Mouse (Mus musculus) stomach, postnatal 0 days (tissue): ENCODE measurements around the gene Lig1. TPM values are rescaled to one million over a fixed set of nuclear protein-coding genes. Genes with fewer than 3 reads are reported as not detected.
"Not testable (repeated sequence)": the region's sequence is repeated elsewhere in the genome, so short reads cannot be mapped to it uniquely, and the experiment has no call there.

ENCODE experiments used
- ATAC-seq: fragments of 200-750 bp; cut with Nextera tagmentation; 2 replicates; pipeline ENCODE4 v1.8.0; 2017; ENCODE audit not compliant: low FRiP score, low TSS enrichment
- DNase-seq: peaks from one replicate; pipeline ENCODE4 v3.0.0-alpha.2; 2016; ENCODE audit warnings: low spot score
- H3K27ac ChIP-seq: fragments of 300-500 bp; sonication (generic); replicated peaks from 2 replicates; pipeline ENCODE4 v1.5.1; 2014; ENCODE audit warnings: mild to moderate bottlenecking, control low read depth
- H3K27me3 ChIP-seq: fragments of 300-500 bp; sonication (generic); 2 replicates; pipeline ENCODE4 v1.6.1; 2014; ENCODE audit warnings: low read length; ENCODE audit not compliant: control insufficient read depth, insufficient read depth
- H3K36me3 ChIP-seq: fragments of 300-500 bp; sonication (generic); 2 replicates; pipeline ENCODE4 v1.6.1; 2014; ENCODE audit warnings: low read length, mixed read lengths; ENCODE audit not compliant: control insufficient read depth, insufficient read depth
- H3K4me1 ChIP-seq: fragments of 300-500 bp; sonication (generic); replicated peaks from 2 replicates; pipeline ENCODE4 v1.6.1; 2014; ENCODE audit warnings: antibody characterized with exemption; ENCODE audit not compliant: control insufficient read depth, insufficient read depth
- H3K4me2 ChIP-seq: fragments of 300-500 bp; sonication (generic); replicated peaks from 2 replicates; pipeline ENCODE4 v1.6.1; 2014; ENCODE audit warnings: low read depth, mild to moderate bottlenecking, control low read depth, moderate library complexity
- H3K4me3 ChIP-seq: fragments of 300-500 bp; sonication (generic); 2 replicates; pipeline ENCODE4 v1.5.1; 2014; ENCODE audit warnings: low read depth, low read length, control low read depth
- H3K9ac ChIP-seq: fragments of 300-500 bp; sonication (generic); 2 replicates; pipeline ENCODE4 v1.6.1; 2014; ENCODE audit warnings: mild to moderate bottlenecking, low read length, control low read depth, mixed read lengths
- H3K9me3 ChIP-seq: fragments of 300-500 bp; sonication (generic); 2 replicates; pipeline ENCODE4 v1.6.1; 2016; ENCODE audit warnings: low read length; ENCODE audit not compliant: control insufficient read depth
- CTCF ChIP-seq: IDR thresholded peaks from 2 replicates; pipeline ENCODE4 v1.5.1; 2016; ENCODE audit warnings: antibody characterized with exemption, low read depth, mild to moderate bottlenecking, moderate library complexity
- EP300 ChIP-seq: optimal IDR thresholded peaks from 2 replicates; pipeline ENCODE3; 2016; ENCODE audit warnings: antibody characterized with exemption
- WGBS: fragments of 180-500 bp; shearing (Covaris S2); extraction: QIAGEN DNeasy Blood & Tissue Kit; methylation state at CpG from one replicate; pipeline ENCODE4 v1.1.7; 2014; 5-methylcytosine and 5-hydroxymethylcytosine counted together
- polyA plus RNA-seq: library from polyadenylated mRNA; unstranded; fragments of >200 nt; fragmentation: Nextera tagmentation; extraction: Ambion mirVana; gene quantifications from 2 replicates; pipeline ENCODE4 v1.2.1, GENCODE M21; 2015

The Lig1 gene
- polyA plus RNA-seq, 1 experiment from 2014 or later, result 32.6 TPM

GRCm38 (mm10) chr7:13271704-13272103, 5.4 kb upstream of the Lig1 start:
- Histone ChIP-seq H3K4me3 (no peak overlapping the region), H3K4me2 (no peak overlapping the region), H3K9me3 (no peaks in the 10 kb centered on the region), H3K4me1 (no peaks in the 10 kb centered on the region), H3K36me3 (no peaks in the 10 kb centered on the region), H3K9ac (no peak overlapping the region), H3K27me3 (no peaks in the 10 kb centered on the region), H3K27ac (no peak overlapping the region)
- TF ChIP-seq CTCF (no peak), EP300 (no peak)
- DNase-seq (no peak), ATAC-seq (no peak)
- whole genome bisulfite sequencing, result 68% methylated on average over 1 of the region's 1 CpGs

- TF ChIP-seq EP300 (no peak), CTCF (no peak)
- no peaks in the 10 kb centered on the region for H3K36me3 ChIP-seq
- H3K9me3 ChIP-seq, result no peaks in the 10 kb centered on the region
- H3K9ac ChIP-seq, result peak overlapping the region; percentile 76
- H3K27ac ChIP-seq, result no peak overlapping the region
- H3K4me2 ChIP-seq, result peak overlapping the region; percentile 73
- no peak for ATAC-seq
- H3K4me1 ChIP-seq, result no peaks in the 10 kb centered on the region; the same call in 1 of the 2 replicates
- no peak for DNase-seq
- no peaks in the 10 kb centered on the region for H3K27me3 ChIP-seq
- peak overlapping the region; percentile 74 for H3K4me3 ChIP-seq
- 25% methylated on average over 2 of the region's 2 CpGs for WGBS
Observed at GRCm38 (mm10) chr7:13277833-13278232, 750 bp downstream of the Lig1 start.

GRCm38 (mm10) chr7:13278308-13278891, 1.3 kb downstream of the Lig1 start, which contains the start of gene Zswim9:
Zswim9 (minus strand) TSS chr7:13278721.
- peak; percentile 47 for TF ChIP-seq CTCF
- no peak for TF ChIP-seq EP300
- DNase-seq (peak; percentile 93), ATAC-seq (peak; percentile 99)
- Histone ChIP-seq H3K4me3 (peak within 1 kb of the TSS; percentile 74), H3K27ac (peak within 1 kb of the TSS; percentile 73), H3K9ac (peak within 1 kb of the TSS; percentile 76), H3K4me2 (peak within 1 kb of the TSS; percentile 73), H3K4me1 (no peaks in the 10 kb centered on the region; the same call in 1 of the 2 replicates), H3K9me3 (no peaks in the 10 kb centered on the region), H3K27me3 (no peaks in the 10 kb centered on the region), H3K36me3 (no peaks in the 10 kb centered on the region)
- under 1% methylated on average over 39 of the region's 39 CpGs for WGBS

GRCm38 (mm10) chr7:13278957-13279356, 1.9 kb downstream of the Lig1 start:
- Histone ChIP-seq H3K9ac (peak overlapping the region; percentile 76), H3K4me3 (peak overlapping the region; percentile 74), H3K4me2 (peak overlapping the region; percentile 73)
- H3K36me3 ChIP-seq, H3K27me3 ChIP-seq, H3K9me3 ChIP-seq, H3K27ac ChIP-seq, DNase-seq, H3K4me1 ChIP-seq: not testable (repeated sequence)
- ATAC-seq, result peak; percentile 60
- 0% methylated on average over 12 of the region's 29 CpGs for WGBS

- DNase-seq (no peak), ATAC-seq (no peak)
- Histone ChIP-seq H3K27me3 (no peaks in the 10 kb centered on the region), H3K9me3 (no peaks in the 10 kb centered on the region), H3K4me3 (no peak overlapping the region), H3K9ac (no peak overlapping the region), H3K27ac (no peak overlapping the region), H3K36me3 (peaks cover 10% of the 10 kb centered on the region; the same call in 1 of the 2 replicates), H3K4me2 (no peak overlapping the region), H3K4me1 (no peaks in the 10 kb centered on the region)
- TF ChIP-seq EP300, result no peak
- TF ChIP-seq CTCF, result peak; percentile 85
- WGBS, result 39% methylated on average over 5 of the region's 5 CpGs
Observed at GRCm38 (mm10) chr7:13288621-13289020, 11.5 kb downstream of the Lig1 start.

- no peak for TF ChIP-seq CTCF
- TF ChIP-seq EP300, result no peak
- Histone ChIP-seq H3K4me1 (no peaks in the 10 kb centered on the region), H3K4me2 (no peak overlapping the region), H3K9ac (no peak overlapping the region), H3K27ac (no peak overlapping the region), H3K36me3 (peaks cover 14% of the 10 kb centered on the region; the same call in 1 of the 2 replicates), H3K9me3 (no peaks in the 10 kb centered on the region), H3K4me3 (no peak overlapping the region), H3K27me3 (no peaks in the 10 kb centered on the region)
- no peak for ATAC-seq
- 91% methylated on average over 1 of the region's 1 CpGs for WGBS
- no peak for DNase-seq
Observed at GRCm38 (mm10) chr7:13290041-13290675, 13.1 kb downstream of the Lig1 start.
